Mouse (Mus musculus) hindbrain, embryonic 16.5 days (tissue): ENCODE measurements at regions not wholly inside any gene's neighbourhood (a gene's known extent, or its start where the extent isn't known, plus 50 kb on each side); places are given as distances from the start of the nearest gene placed in this dataset.

Source experiments
- ATAC-seq: fragments of 200-750 bp; cut with Nextera tagmentation; 2 replicates; pipeline ENCODE4 v1.8.0; 2017; ENCODE audit warnings: moderate TSS enrichment, moderate library complexity
- H3K27ac ChIP-seq: fragments of 300-500 bp; sonication (generic); 2 replicates; pipeline ENCODE4 v1.5.1; 2014; ENCODE audit warnings: low read depth, mild to moderate bottlenecking, control low read depth, low read length, moderate library complexity
- H3K27me3 ChIP-seq: fragments of 300-500 bp; sonication (generic); replicated peaks from 2 replicates; pipeline ENCODE4 v1.6.1; 2014; ENCODE audit warnings: low read length; ENCODE audit not compliant: control insufficient read depth, insufficient read depth
- H3K36me3 ChIP-seq: fragments of 300-500 bp; sonication (generic); 2 replicates; pipeline ENCODE4 v1.6.1; 2014; ENCODE audit warnings: mild to moderate bottlenecking, low read length, moderate library complexity, mixed read lengths; ENCODE audit not compliant: control insufficient read depth, insufficient read depth
- H3K4me1 ChIP-seq: fragments of 300-500 bp; sonication (generic); 2 replicates; pipeline ENCODE4 v1.6.1; 2014; ENCODE audit warnings: low read depth, low read length; ENCODE audit not compliant: control insufficient read depth, insufficient read depth
- H3K4me2 ChIP-seq: fragments of 300-500 bp; sonication (generic); 2 replicates; pipeline ENCODE4 v1.6.1; 2014; ENCODE audit warnings: mild to moderate bottlenecking, low read length, control low read depth, moderate library complexity
- H3K4me3 ChIP-seq: fragments of 300-500 bp; sonication (generic); 2 replicates; pipeline ENCODE4 v1.5.1; 2014; ENCODE audit warnings: mild to moderate bottlenecking, low read length, control low read depth, moderate library complexity
- H3K9ac ChIP-seq: fragments of 300-500 bp; sonication (generic); 2 replicates; pipeline ENCODE4 v1.6.1; 2014; ENCODE audit warnings: low read depth, mild to moderate bottlenecking, control low read depth, low read length, moderate library complexity
- H3K9me3 ChIP-seq: fragments of 300-500 bp; sonication (generic); 2 replicates; pipeline ENCODE4 v1.6.1; 2014; ENCODE audit warnings: mild to moderate bottlenecking, low read length, moderate library complexity; ENCODE audit not compliant: control insufficient read depth
- WGBS: fragments of 180-500 bp; shearing (Covaris S2); extraction: QIAGEN DNeasy Blood & Tissue Kit; methylation state at CpG from one replicate; pipeline ENCODE4 v1.1.7; 2014; 5-methylcytosine and 5-hydroxymethylcytosine counted together

- Histone ChIP-seq H3K9ac (no peak overlapping the region), H3K4me3 (no peak overlapping the region), H3K27ac (no peak overlapping the region), H3K4me2 (no peak overlapping the region), H3K27me3 (no peaks in the 10 kb centered on the region), H3K36me3 (no peaks in the 10 kb centered on the region), H3K9me3 (no peaks in the 10 kb centered on the region), H3K4me1 (no peaks in the 10 kb centered on the region)
- 65% methylated on average over 4 of the region's 4 CpGs for WGBS
- no peak for ATAC-seq
These were observed 1753.6 kb upstream of the Zeb2 start for GRCm38 (mm10) chr2:46870772-46871171.
